Mouse (Mus musculus): ENCODE data around the gene Trpm8.

Trpm8 gene

DNA sequence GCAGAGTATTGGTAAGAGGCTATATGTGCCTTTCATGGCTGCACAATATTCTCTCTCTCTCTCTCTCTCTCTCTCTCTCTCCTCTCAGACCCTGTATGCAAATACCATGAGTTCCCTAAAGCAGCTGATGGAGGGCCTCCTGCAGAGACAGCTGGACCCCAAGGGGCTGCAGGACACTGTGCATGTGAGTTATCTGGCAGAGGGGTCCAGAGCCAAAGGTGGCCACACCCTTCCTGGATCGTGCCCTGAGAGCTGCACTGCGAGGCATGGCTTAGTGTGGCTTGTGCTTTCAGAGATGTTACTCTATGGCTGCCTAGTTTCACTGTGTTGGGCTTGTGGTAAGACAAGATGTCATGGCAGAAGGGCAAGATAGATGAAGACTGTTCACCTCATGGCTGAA, 29.8 kb upstream of the Trpm8 start:
- DNase-seq (ENCODE audit: low spot score), result no peak

DNA sequence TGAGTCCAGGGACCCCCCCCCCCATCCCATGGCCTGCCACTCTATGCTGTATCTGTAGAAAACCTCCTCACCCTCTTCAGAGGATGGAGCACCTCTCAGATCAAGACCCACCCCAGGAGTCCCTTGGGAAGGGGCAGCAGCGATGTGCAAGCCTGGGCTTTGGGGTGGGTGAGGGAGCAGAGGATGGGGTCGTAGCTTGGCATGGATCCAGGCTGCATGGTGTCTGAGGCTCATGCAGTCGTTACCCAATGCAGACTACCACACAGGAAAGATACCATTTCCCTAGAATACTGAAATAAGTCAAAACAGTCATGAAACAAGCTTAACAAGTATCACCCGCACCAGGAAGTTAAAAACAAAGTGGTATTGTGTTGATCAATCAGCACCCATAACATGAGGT, 28.8 kb upstream of the Trpm8 start:
- DNase-seq (ENCODE audit: low spot score), result no peak

DNA sequence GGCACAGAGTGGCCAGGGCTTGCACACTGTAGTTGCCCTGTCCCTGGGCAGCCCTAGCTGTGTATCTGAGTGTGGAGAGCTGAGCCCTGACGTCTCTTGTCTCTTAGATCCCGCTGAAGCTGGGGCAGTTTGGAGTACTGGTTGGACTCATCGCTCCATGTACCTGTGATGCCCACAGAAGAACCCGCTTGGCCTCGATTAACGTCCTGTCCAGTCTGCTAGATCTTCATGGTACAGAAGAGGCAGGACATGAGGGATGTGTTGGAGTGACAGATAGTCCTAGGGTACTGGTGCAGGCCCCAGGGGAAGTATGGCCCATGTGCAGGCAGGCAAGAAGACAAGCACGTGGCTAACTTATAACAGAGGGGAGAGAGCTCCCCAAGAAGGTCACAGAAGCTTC, 27.9 kb upstream of the Trpm8 start:
- DNase-seq (ENCODE audit: low spot score), result no peak

DNA sequence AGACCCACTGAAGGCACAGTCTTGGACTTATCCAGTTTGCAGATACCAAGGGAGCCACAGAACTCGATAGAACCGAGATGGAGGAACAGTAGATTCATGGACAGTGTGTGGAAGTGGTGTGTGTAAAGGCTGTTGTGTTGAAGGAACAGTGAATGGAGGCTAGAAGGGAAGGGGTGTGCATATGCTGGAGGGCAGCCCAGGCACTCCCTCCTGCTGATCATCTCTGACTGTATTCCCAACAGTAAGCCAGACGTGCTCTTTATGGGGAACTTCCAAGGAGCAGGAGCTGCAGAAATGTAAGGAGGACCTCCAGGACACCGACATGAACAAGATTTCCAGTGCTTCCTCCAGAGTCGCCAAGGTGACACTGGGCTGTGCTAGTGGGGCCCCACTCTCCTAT, 27.4 kb upstream of the Trpm8 start:
- DNase-seq (ENCODE audit: low spot score), result no peak

GRCm38 (mm10) chr1:88253106-88253505, 24.4 kb upstream of the Trpm8 start:
- no peak for DNase-seq (ENCODE audit: low spot score)

- DNase-seq (ENCODE audit: low spot score), result no peak
These were observed 23.9 kb upstream of the Trpm8 start for GRCm38 (mm10) chr1:88253540-88253939.

GRCm38 (mm10) chr1:88254793-88255465, 22.5 kb upstream of the Trpm8 start:
- no peak for DNase-seq (ENCODE audit: low spot score)

- DNase-seq (ENCODE audit: low spot score), result no peak
These were observed 22.0 kb upstream of the Trpm8 start for GRCm38 (mm10) chr1:88255466-88255857.

GRCm38 (mm10) chr1:88255989-88256754, 21.3 kb upstream of the Trpm8 start:
- DNase-seq (ENCODE audit: low spot score), result no peak

GRCm38 (mm10) chr1:88256886-88257663, 20.4 kb upstream of the Trpm8 start:
- peak; percentile 61 for DNase-seq (ENCODE audit: low spot score)

DNA sequence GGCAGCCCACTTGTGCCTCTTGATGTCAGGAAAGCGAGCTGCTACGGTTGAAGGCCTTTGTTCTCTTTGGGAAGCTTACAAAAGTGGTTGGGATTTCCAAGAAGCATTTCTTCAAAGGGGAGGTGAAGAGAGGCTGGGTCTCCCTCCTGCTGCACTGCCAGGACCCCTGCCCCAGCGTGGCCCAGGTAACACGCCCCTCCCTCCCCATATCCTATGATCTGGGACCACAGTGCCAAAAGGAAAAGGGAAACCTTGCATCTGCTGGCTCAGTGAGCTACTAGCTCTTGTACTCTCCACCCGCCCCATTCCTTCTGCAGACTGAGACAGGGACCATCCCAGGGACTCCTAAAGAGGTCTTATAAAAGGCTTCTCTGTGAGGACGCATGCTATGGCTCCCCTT, 19.8 kb upstream of the Trpm8 start:
- no peak for DNase-seq (ENCODE audit: low spot score)

DNA sequence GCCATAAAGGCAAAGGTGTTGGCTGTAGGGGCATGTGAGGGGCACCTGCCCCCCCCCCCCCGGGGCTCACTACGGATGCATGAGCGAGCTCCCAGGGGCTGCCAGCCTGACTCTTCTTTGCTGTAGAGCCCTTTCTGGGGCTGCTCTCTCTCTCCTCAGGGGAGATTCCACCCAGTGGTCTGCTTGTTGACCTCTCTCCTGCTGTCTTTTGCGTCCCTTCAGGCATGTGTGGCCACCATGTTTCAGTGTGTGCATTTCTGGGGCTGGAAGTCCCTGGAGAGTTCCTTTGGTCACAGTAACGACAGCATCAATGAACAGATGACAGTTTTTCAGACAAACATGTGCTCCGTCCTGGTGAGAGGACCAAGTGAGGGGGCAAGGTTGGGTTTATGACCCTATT, 19.1 kb upstream of the Trpm8 start:
- DNase-seq (ENCODE audit: low spot score), result no peak

- DNase-seq (ENCODE audit: low spot score), result peak; percentile 95
These were observed 18.4 kb upstream of the Trpm8 start for GRCm38 (mm10) chr1:88258881-88259642.

DNA sequence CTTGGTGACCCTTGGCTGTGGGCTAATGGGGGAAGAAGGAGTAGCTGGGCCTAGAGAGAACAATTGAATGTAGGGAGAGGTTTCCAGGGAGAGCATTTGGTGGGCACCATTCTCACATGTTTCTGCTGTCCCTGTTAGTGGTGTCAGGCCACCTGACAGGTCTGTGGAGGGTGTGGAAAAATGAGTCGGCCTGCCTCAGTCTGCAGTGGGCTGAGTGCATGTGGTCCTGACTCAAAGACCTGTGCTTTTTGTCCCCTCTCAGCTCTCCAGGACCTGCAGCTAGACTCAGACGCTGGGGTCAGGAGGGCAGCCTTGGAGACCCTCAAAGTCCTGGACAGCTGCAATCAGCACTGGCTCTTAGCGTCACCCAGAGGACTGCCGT, 17.8 kb upstream of the Trpm8 start:
- DNase-seq (ENCODE audit: low spot score), result no peak

GRCm38 (mm10) chr1:88260114-88260513, 17.3 kb upstream of the Trpm8 start:
- peak; percentile 76 for DNase-seq (ENCODE audit: low spot score)

DNA sequence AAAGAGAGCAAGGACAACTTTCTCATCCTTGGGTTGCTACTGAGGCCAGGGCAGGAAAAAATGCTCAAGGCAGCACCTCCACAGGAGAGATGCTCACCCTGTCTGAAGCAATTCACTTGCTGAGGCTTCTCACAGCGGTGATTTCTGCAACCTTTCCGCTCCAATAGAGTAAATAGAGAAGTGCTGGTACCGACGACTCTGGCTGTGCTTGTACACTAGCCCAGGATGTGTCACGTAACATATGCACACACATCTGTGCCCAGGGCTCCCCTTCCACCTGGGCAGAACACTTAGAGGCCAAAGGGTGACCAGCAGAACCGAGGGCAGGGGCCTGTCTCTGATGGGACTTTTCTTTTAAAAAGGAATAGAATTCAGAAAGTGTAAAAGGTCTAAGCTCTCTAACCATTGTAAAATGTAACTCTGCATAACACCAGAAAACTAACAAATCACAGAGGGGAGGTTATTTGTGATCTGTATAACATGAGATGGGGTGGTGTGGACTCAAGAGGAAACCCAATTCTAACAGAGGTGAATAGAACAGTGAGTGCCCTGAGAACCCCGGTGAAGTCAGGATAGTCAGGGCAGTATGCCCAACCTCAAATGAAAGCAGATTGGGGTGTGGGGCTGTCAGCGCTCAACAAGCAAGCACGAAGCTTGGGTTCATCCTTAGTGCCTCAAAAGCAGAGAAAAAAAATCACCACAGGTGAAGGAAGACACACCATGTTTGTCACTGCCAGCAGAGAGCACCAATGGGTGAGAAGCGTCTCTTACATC, 16.7 kb upstream of the Trpm8 start:
- no peak for DNase-seq (ENCODE audit: low spot score)

GRCm38 (mm10) chr1:88261706-88262105, 15.8 kb upstream of the Trpm8 start:
- DNase-seq (ENCODE audit: low spot score), result no peak

GRCm38 (mm10) chr1:88262255-88262654, 15.2 kb upstream of the Trpm8 start:
- peak; percentile 92 for DNase-seq (ENCODE audit: low spot score)

DNA sequence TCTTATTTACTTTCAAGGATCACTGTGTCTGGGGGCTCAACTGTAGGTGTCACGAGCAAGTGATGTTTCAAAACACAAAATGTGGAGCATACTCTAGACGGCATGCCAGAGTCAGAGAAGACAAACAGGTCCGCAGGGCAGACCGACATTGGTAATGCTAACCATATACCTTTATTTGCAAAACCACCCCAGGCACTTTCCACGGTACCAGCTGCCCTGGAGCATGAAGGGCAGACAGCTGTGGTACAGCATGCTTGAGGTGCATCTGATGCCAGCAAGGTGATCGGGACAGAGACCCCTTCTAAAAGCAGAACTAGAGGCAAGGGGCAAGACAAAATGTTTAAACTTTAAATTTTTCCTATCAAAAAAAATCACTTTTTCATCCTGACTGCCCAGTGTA, 14.5 kb upstream of the Trpm8 start:
- no peak for DNase-seq (ENCODE audit: low spot score)

DNA sequence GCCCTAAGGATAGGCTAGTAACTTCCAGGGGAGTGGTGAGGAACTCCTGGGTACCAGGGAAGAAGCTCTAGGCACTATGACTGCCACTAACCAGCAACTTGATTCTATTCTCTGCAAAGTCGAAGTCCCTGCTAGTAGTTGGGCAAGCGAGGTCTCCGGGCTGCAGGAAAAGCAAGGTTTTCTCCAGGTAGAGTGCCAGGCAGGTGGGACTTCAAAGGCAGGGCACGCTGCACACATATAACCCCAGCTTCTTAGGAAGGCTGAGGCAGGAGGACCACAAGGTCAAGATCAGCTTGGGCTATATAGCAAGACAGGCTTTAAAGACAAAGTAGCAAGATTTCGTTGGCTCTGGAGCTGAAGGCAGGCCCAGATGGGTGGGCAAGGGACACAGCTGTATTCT, 13.7 kb upstream of the Trpm8 start:
- DNase-seq (ENCODE audit: low spot score), result no peak

DNA sequence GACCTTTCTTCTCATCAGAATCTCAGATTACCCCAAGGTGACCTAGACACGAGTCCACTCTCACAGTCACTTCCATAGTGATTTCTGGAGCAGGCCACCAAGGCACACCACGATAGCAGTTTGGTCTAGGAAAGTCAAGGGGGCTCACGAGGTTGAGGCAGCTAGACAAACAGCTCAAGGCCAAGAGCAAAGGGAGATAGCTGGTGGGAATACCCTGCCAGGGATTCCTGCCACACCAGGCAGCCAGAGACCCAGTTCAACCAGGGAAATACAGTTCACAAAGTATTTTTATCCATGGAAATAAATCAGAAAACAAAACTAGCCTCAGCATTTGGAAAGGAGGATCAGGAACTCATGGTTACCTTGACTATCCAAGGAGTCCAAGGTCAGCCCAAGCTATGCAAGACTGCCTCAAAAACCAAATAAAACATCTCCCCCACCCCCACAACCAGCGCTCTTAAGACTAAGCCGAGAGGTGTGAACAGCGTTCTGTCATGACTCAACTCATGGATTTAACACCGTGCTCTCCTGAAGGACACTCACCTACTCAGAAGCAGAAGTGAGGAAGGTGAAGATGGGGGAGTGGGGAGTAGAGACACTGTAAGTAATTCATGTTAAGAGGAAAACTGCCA, 13.1 kb upstream of the Trpm8 start:
- peak; percentile 75 for DNase-seq (ENCODE audit: low spot score)
